Mouse (Mus musculus): Measurements from ENCODE around the gene Wrap73.

Wrap73 gene

GRCm38 (mm10) chr4:154185001-154185400 is 42.8 kb downstream of the Wrap73 start:
- Histone ChIP-seq H3K36me3 (ENCODE audit: control insufficient read depth, insufficient read depth, low read length, poor library complexity, severe bottlenecking) (no peaks in the 10 kb centered on the region), H3K27me3 (ENCODE audit: control insufficient read depth, insufficient read depth, low read length, poor library complexity, severe bottlenecking) (no peaks in the 10 kb centered on the region)
- DNase-seq (ENCODE audit: low read depth, low spot score): no peak

DNA sequence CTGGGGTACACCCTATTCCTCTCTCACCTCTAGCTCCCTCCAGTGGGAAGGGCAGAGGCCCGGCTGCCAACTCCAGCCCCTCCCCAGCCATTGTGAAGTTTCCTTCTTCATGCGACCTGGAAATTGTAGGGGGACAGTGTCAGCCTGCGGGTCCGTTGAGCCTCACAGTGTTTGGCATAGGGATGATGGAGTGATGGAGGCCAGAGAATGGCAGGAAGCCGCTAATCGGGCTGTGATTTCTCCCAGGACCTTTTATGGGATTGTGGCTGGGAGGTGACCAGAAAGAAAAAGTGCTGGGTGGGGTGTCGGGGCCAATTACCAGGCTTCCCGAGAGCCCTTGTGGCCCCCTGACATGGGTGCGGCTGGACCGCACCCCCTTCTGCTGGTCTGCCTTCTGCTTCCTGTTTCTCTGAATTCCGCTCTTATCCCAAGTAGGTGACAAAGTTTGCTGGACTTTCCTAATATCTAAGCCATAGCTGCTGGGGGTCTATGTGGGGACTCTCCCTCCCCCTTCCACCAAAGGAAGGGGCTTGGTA is 43.9 kb downstream of the Wrap73 start:
- no peaks in the 10 kb centered on the region for H3K36me3 ChIP-seq (ENCODE audit: control insufficient read depth, insufficient read depth, low read length, poor library complexity, severe bottlenecking)
- no peak for DNase-seq (ENCODE audit: low read depth, low spot score)
- H3K27me3 ChIP-seq (ENCODE audit: control insufficient read depth, insufficient read depth, low read length, poor library complexity, severe bottlenecking): no peaks in the 10 kb centered on the region

- DNase-seq (ENCODE audit: low read depth, low spot score): no peak
- Histone ChIP-seq H3K27me3 (ENCODE audit: control insufficient read depth, insufficient read depth, low read length, poor library complexity, severe bottlenecking) (no peaks in the 10 kb centered on the region), H3K36me3 (ENCODE audit: control insufficient read depth, insufficient read depth, low read length, poor library complexity, severe bottlenecking) (no peaks in the 10 kb centered on the region)
Observed at GRCm38 (mm10) chr4:154188948-154189347, 46.8 kb downstream of the Wrap73 start.

- no peak for DNase-seq (ENCODE audit: low read depth, low spot score)
- no peaks in the 10 kb centered on the region for H3K36me3 ChIP-seq (ENCODE audit: control insufficient read depth, insufficient read depth, low read length, poor library complexity, severe bottlenecking)
- H3K27me3 ChIP-seq (ENCODE audit: control insufficient read depth, insufficient read depth, low read length, poor library complexity, severe bottlenecking): no peaks in the 10 kb centered on the region
Observed at GRCm38 (mm10) chr4:154197961-154198360, 55.8 kb downstream of the Wrap73 start.

GRCm38 (mm10) chr4:154198377-154198961 is 56.3 kb downstream of the Wrap73 start:
- H3K36me3 ChIP-seq (ENCODE audit: control insufficient read depth, insufficient read depth, low read length, poor library complexity, severe bottlenecking): no peaks in the 10 kb centered on the region
- H3K27me3 ChIP-seq (ENCODE audit: control insufficient read depth, insufficient read depth, low read length, poor library complexity, severe bottlenecking): no peaks in the 10 kb centered on the region
- DNase-seq (ENCODE audit: low read depth, low spot score): no peak

GRCm38 (mm10) chr4:154201511-154201910 is 59.3 kb downstream of the Wrap73 start:
- Histone ChIP-seq H3K36me3 (ENCODE audit: control insufficient read depth, insufficient read depth, low read length, poor library complexity, severe bottlenecking) (no peaks in the 10 kb centered on the region), H3K27me3 (ENCODE audit: control insufficient read depth, insufficient read depth, low read length, poor library complexity, severe bottlenecking) (no peaks in the 10 kb centered on the region)
- no peak for DNase-seq (ENCODE audit: low read depth, low spot score)

DNA sequence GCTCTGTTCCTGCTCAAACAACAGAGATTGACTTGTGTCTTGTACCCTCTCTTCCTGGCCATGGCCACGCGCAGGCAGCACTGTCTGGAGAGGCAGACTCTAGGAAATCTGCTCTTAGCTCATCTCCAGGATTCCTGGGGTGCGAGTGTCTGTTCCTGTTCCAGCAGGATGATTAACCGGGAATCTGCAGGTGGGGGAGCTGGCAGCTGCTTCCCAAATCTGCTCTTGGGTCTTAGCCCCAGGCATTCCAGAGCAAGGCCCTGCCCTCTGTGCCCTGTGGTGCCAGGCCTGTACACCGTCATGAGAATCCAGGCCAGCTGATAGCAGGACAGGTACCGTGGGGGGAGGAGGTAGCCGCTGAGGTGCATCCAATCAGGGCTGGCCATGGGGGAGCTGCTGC is 62.4 kb downstream of the Wrap73 start:
- no peak for DNase-seq (ENCODE audit: low read depth, low spot score)
- Histone ChIP-seq H3K36me3 (ENCODE audit: control insufficient read depth, insufficient read depth, low read length, poor library complexity, severe bottlenecking) (no peaks in the 10 kb centered on the region), H3K27me3 (ENCODE audit: control insufficient read depth, insufficient read depth, low read length, poor library complexity, severe bottlenecking) (no peaks in the 10 kb centered on the region)

DNA sequence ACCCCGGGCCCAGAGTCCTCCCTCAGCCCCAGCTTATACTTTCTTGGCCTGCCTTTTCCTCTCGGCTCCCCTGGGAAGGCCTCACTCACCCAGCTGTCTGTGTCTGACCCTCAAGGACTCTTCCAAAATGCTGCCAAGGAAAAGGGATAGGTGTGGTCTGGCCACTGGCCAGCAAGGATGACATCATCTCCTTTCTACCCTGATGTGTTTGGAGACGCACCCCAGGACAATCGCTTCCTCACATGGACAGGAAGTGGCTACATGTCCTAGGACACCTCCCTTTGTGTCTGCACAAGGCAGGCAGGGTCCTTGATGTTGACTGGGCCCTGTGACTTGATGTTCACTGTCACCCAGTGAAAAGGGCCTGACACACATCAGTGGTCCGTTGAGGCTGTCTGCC is 63.2 kb downstream of the Wrap73 start:
- no peaks in the 10 kb centered on the region for H3K27me3 ChIP-seq (ENCODE audit: control insufficient read depth, insufficient read depth, low read length, poor library complexity, severe bottlenecking)
- H3K36me3 ChIP-seq (ENCODE audit: control insufficient read depth, insufficient read depth, low read length, poor library complexity, severe bottlenecking): no peaks in the 10 kb centered on the region
- no peak for DNase-seq (ENCODE audit: low read depth, low spot score)

GRCm38 (mm10) chr4:154207261-154207660 is 65.1 kb downstream of the Wrap73 start:
- DNase-seq (ENCODE audit: low read depth, low spot score): peak; percentile 67
- Histone ChIP-seq H3K36me3 (ENCODE audit: control insufficient read depth, insufficient read depth, low read length, poor library complexity, severe bottlenecking) (no peaks in the 10 kb centered on the region), H3K27me3 (ENCODE audit: control insufficient read depth, insufficient read depth, low read length, poor library complexity, severe bottlenecking) (no peaks in the 10 kb centered on the region)

GRCm38 (mm10) chr4:154209054-154209453 is 66.9 kb downstream of the Wrap73 start:
- Histone ChIP-seq H3K36me3 (ENCODE audit: control insufficient read depth, insufficient read depth, low read length, poor library complexity, severe bottlenecking) (no peaks in the 10 kb centered on the region), H3K27me3 (ENCODE audit: control insufficient read depth, insufficient read depth, low read length, poor library complexity, severe bottlenecking) (no peaks in the 10 kb centered on the region)
- DNase-seq (ENCODE audit: low read depth, low spot score): no peak

DNA sequence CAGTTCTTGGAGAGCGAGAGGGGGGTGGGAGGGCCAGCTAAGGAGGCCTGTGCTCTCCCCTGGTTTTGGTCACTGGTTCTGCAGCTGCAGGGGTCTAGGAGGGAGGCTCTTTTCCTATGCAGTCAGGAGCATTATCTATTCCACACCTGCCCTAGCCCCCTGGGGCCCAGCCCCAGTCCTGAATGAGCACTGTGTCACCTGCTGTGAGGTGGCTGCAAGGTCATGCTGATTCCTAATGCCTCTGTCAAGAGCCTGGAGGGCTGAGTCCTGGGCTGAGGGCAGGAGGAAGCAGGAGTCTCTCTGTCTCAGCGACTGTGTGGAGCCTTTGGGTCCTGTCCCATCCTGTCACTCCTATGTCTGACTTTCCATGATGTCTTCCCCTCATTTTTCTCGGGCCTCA is 67.7 kb downstream of the Wrap73 start:
- no peaks in the 10 kb centered on the region for H3K36me3 ChIP-seq (ENCODE audit: control insufficient read depth, insufficient read depth, low read length, poor library complexity, severe bottlenecking)
- no peak for DNase-seq (ENCODE audit: low read depth, low spot score)
- H3K27me3 ChIP-seq (ENCODE audit: control insufficient read depth, insufficient read depth, low read length, poor library complexity, severe bottlenecking): no peaks in the 10 kb centered on the region

DNA sequence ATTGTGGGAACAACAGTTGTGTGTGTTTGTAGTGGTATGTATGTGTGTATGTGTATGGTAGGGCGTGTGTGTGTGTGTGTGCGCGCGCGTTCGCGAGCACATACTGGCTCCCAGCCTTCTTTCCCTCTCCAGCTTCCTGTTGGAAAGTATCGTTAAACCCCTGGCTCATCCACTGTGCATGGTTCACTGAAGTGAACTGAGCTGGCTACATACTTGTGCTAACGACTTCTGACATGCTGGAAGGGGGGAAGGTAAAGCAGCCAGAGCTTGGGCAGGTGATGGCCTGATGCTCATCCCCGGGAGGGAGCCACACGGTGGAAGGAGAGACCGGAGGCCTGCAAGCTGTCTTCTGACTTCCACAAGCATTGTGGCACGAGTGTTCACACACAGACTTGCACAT is 69.3 kb downstream of the Wrap73 start:
- Histone ChIP-seq H3K27me3 (ENCODE audit: control insufficient read depth, insufficient read depth, low read length, poor library complexity, severe bottlenecking) (no peaks in the 10 kb centered on the region), H3K36me3 (ENCODE audit: control insufficient read depth, insufficient read depth, low read length, poor library complexity, severe bottlenecking) (no peaks in the 10 kb centered on the region)
- no peak for DNase-seq (ENCODE audit: low read depth, low spot score)

DNA sequence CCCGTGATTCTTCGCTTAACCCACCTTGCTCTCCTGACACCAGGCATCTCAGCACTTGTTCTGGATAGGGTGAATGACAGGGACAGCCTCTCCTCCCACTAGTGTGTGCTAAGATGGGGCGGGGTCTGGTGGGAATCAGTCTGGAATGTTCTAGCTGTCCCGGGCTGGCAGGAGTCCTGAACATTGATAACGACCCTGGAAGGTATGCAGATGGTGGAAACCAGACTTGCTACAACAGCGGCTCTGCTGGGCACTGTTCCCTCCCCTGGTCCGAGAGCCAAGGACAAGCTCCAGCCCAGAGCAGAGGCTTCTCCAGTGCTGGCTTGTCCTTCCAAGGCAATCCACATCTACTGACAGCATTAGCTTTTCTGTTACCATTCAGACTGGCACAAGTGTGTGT is 71.4 kb downstream of the Wrap73 start:
- DNase-seq (ENCODE audit: low read depth, low spot score): no peak
- Histone ChIP-seq H3K36me3 (ENCODE audit: control insufficient read depth, insufficient read depth, low read length, poor library complexity, severe bottlenecking) (no peaks in the 10 kb centered on the region), H3K27me3 (ENCODE audit: control insufficient read depth, insufficient read depth, low read length, poor library complexity, severe bottlenecking) (no peaks in the 10 kb centered on the region)

GRCm38 (mm10) chr4:154214075-154214474 is 71.9 kb downstream of the Wrap73 start:
- Histone ChIP-seq H3K27me3 (ENCODE audit: control insufficient read depth, insufficient read depth, low read length, poor library complexity, severe bottlenecking) (no peaks in the 10 kb centered on the region), H3K36me3 (ENCODE audit: control insufficient read depth, insufficient read depth, low read length, poor library complexity, severe bottlenecking) (no peaks in the 10 kb centered on the region)
- DNase-seq (ENCODE audit: low read depth, low spot score): no peak
